Mouse (Mus musculus) lung, postnatal 25 days (tissue): Measurements from ENCODE around the gene Mtmr6.

Experiments used
- DNase-seq: peaks from one replicate; pipeline ENCODE4 v3.0.0; 2022; ENCODE audit warnings: low spot score

Mtmr6 gene

DNA sequence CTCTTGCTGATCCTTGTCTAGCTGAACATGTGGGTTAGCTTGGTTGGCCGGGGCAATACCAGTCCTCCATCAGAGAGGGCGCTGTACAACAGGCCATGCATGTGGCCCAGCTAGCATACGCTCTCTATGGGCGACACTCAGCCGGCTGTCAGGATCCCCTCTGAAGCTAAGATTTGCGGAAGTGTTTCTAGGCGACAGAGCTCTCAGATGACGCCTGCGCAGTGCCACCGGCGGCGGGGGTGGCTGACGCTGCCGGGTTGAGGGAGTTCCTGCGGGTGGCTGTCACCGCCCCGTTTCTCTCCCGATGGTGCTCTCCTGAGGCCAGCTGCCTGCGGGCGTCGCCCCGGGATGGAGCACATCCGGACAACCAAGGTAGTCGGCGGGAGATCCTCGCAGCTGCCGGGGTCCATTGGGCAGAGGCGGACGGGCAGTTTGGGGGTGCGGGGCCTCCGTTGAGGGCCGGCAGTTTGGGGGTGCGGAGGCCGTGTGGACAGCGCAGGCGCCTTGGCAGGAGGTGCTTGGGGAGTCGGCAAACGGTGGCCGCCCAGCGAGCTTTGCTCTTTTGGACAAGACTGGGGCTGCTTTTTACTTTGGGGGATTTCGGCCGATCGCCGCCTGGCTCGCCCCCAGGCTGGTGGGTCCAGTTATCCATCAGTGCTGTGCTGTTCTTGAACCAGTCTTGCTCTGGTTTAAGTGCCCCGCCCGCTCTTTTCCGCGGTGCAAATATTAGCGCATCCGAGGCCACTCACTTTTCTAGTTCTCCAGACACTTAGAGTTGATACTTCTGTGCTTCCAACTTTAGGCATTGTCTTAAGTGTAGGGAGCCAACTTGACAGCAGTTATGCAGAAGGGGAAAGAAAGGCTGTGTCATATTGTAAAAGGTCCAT is at the start of gene Mtmr6:
TSS of gene Mtmr6 (plus strand) at position 239 of the 887 bp plus-strand sequence.
- peak; percentile 97 for DNase-seq

- DNase-seq, result no peak
Observed at GRCm38 (mm10) chr14:60216125-60216524, 48.9 kb upstream of the Mtmr6 start.

GRCm38 (mm10) chr14:60217616-60218015 is 47.4 kb upstream of the Mtmr6 start:
- no peak for DNase-seq

GRCm38 (mm10) chr14:60219886-60220285 is 45.1 kb upstream of the Mtmr6 start:
- no peak for DNase-seq

DNA sequence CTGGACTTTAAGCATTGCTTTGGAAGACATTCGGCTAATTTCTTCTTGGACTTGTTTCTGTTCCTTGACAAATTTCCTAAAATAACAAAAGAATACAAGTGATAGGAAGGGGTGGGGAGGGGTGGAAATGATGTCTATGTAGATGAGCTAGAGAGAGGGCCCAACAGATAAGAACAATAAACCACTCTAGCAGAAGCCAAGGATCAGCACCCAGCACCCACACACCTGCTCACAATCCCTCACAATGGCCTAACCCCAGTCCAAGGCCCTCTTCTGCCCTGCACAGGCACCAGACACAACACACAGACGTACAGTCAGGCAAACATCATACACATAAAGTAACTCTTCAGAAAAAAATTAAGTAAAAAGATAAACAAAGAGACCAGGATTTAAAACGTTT is 26.5 kb upstream of the Mtmr6 start:
- DNase-seq, result no peak

GRCm38 (mm10) chr14:60250366-60250765 is 14.7 kb upstream of the Mtmr6 start:
- DNase-seq, result no peak

DNA sequence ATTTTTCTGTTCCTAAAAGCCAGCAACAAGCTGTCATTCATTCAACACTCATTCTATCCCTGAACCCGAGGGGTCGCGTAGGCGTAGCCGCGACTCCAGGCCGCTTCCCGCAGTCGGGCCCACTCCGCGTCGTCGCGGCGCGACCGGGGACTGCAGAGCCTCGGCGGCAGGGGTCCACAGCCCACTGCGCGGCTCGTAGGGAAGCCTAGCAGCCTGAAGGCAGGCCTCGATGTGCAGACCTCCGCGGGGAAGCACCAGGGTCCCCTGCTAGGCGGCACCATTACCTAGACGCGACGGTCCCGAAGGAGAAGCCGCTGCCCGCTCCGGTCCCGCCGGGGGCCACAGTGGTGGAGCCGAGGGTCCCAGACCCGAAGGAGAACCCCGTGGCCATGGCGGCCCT is 14.1 kb upstream of the Mtmr6 start:
- no peak for DNase-seq

- peak; percentile 99 for DNase-seq
Observed at GRCm38 (mm10) chr14:60251281-60252003, 13.6 kb upstream of the Mtmr6 start, which contains the start of the genes Nupl1 and Gm49336. Nupl1 (minus strand) TSS chr14:60251431. Gm49336 (minus strand) TSS chr14:60251507.

- no peak for DNase-seq
Observed at GRCm38 (mm10) chr14:60252004-60253000, 12.7 kb upstream of the Mtmr6 start.

DNA sequence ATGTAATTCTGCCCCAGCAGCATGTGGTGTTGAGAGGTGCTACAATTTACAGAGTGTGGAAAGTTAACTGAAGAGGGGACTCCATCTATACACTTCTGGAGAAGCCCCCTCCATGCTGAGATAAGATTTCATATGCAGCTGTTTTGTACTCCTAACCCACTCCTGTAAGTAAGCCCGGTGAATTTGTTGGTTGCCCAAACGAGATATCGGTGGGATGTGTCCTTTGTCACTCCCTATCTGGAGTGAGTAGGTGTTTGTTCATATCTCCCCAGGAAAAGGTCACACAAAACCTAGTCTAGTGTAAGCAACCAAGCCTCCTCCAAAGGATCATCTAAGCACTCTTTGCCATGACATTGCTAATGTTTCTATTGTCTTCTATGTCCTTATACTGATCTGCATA is 11.6 kb upstream of the Mtmr6 start:
- no peak for DNase-seq

DNA sequence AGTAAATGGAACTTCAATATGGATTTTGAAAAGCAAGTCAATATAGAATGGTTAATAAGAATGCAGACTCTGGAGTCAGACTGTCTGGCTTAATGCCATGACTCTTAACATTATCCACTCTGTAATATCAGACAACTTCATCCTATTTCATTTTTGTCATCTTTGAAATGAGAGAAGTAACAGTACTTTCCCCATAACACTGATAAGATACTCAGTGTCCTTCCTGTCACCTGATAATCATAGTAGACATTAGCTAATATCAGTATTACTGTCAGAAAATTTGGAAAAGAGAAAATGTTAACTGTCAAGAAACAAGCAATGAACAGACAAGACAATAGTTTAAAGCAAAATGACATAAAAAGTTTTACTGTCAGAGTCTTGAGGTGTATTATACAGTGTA is 10.3 kb upstream of the Mtmr6 start:
- no peak for DNase-seq

DNA sequence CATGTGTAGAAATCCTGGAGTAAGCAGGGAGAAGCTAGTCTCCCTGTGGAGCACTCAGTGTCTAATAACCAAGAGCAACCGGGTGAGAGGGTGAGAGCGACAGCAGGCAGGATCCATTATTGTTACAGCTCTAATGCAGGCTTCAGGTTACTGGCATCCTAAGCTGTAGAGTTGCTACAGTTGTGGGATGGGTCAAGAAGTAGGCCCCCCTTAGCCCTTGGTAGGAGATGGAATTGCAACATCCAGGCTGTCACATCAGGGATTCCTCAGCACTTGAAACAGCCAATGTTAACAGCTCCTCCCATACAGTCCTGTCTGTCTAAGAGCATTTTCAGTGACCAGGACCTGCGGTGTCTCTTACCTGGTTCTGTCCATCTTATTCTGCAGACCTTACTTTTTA is 8.7 kb upstream of the Mtmr6 start:
- peak; percentile 37 for DNase-seq

DNA sequence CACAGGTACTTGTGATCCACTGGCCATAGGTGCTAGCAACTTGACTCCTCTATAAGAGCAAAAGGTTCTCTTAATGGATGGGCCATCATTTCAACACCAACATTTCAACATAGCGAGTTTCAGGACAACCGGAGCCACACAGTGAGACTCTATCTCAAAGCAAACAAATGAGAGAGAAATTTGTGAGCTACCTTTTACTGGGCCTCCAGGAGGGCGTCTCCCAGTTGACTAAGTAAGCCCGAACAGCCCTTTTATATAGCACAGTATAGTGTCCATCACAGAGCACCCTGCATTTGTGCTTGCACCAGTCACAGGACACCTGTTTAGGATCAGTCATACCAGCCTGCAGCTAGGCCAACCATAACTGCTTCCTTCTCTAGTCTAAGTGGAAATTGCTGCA is 7.9 kb upstream of the Mtmr6 start:
- no peak for DNase-seq

DNA sequence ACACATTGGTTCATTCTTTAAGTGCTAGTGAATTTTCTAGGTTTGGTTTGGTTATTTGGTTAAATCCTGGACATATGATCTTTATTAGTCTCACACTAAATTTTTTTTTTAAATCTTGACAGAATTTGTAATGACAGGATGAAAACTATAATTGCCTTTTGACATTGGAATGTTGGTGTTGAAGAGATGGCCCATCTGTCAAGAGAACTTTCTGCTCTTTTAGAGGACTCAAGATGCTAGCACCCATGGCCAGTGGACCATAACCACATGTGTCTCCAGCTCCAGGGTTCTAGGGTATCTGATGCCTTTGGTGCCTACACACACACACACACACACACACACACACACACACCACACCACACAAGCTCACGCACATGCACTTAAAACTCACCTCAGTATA is 7.2 kb upstream of the Mtmr6 start:
- DNase-seq, result peak; percentile 35

DNA sequence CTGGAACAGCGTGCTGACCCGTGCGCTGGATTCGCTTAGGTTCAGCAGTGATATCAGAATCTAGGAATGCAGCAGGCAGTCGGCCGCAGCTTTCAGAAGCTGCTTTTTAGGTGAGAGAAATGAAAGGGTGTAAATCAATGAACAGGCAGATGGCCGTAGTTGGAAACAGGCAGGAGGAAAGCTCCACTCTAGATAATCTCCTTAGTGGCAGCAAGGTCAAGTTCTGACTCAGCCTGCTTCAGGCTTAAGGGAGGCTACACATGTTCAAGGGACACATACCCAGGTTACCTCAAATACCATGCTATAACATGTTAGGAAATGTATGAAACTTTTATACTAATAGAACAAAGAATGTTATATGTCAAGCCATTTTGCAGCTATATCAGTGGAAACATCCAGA is 2.7 kb upstream of the Mtmr6 start:
- DNase-seq, result no peak

- peak; percentile 28 for DNase-seq
Observed at GRCm38 (mm10) chr14:60269333-60269732, 4.3 kb downstream of the Mtmr6 start.

GRCm38 (mm10) chr14:60273346-60273745 is 8.3 kb downstream of the Mtmr6 start:
- DNase-seq, result no peak

DNA sequence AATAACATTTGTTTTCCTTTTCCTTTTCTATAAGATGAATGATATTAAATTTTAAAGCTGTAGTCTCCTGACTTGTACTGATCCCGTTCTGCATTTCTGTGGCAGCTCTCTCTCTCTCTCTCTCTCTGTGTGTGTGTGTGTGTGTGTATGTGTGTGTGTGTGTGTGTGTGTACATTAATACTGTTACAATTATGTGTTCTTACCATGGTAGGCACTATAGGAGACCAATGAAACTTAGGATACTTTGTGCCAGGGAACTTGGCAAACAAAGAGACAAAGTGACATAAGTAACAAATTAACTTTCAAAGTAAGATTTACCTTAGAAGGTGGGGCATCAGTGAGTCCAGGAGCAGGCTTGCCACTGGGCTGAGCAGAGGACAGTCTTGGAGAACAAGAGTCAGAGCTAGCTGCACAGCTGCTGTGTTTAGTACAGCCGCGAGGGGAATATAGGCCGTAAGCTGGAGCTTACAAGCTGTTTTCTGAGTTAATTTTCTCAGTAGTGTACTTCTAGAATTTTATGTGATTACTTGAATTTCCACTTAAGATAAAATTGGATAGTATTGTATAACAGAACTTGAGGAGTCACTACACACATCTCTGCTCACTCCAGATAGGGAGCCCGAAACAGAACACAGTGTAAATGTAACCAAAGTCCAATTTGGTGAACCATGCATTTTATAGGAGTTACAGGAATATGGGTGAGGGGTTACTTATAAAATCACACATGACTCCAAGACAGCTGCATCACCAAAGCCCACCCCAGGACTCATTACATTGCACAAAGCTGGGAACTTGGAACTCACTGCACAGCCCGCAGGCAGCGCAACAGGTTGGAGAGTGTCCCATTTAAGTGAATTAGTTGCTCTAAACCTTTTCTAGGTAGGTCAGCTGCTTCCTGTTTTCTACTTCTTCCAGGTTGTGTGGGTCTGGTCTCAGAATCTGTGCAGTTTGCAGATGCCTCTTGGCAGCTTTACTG is 10.6 kb downstream of the Mtmr6 start:
- DNase-seq, result no peak

- peak; percentile 18 for DNase-seq
Observed at GRCm38 (mm10) chr14:60286194-60286863, 21.3 kb downstream of the Mtmr6 start.

GRCm38 (mm10) chr14:60290363-60290762 is 25.3 kb downstream of the Mtmr6 start:
- DNase-seq, result no peak
